Mouse (Mus musculus) layer of hippocampus, postnatal 36 days (tissue): ENCODE measurements at regions not wholly inside any gene's neighbourhood (a gene's known extent, or its start where the extent isn't known, plus 50 kb on each side); places are given as distances from the start of the nearest gene placed in this dataset.
A peak's percentile ranks its signal among the peaks of the same experiment; 100 is the strongest.

Experiments used
- DNase-seq, 2 experiments: peaks; one replicate each; pipeline ENCODE4 v3.0.0; 2022

GRCm38 (mm10) chr13:83216454-83216853 is 287.4 kb upstream of the Mef2c start:
- DNase-seq: no peak

- DNase-seq: no peak
These were observed 251.4 kb upstream of the Mef2c start for GRCm38 (mm10) chr13:83252452-83252851.

DNA sequence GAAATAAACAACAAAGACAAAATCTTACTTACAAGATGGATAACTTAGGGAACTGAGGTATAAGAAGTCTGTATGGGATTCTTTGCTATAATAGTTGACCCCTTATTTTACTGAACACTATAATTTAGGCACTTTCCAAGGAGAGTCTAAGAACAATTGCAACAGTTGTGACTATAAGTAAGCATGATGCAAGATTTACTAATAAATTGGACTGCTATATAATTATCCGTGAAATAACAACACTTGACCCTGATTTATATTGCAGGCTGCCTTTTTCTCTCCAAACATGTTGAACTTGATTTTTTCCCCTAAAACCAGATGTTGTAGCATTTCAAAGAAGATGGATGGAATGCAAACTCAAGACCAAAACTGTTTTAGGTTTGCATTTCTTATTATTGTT is 237.2 kb upstream of the Mef2c start:
- DNase-seq: no peak

GRCm38 (mm10) chr13:83268663-83269062 is 235.2 kb upstream of the Mef2c start:
- DNase-seq: no peak

DNA sequence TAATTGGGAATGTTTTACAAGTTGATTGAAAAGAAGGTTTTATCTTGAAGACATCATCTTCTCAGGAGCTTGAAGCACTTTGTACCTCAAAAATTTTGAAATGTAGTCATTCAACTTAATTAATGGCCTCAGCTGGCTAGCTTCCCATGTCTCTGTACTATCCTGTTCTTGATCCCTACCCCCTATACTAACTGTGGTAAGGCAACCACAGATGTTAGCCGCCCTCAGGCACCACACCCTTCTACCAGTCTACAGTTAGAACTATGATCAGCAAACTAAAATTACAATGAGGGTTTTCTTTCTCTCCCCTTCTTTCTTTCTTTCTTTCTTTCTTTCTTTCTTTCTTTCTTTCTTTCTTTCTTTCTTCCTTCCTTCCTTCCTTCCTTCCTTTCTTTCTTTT is 225.1 kb upstream of the Mef2c start:
- no peak for DNase-seq

DNA sequence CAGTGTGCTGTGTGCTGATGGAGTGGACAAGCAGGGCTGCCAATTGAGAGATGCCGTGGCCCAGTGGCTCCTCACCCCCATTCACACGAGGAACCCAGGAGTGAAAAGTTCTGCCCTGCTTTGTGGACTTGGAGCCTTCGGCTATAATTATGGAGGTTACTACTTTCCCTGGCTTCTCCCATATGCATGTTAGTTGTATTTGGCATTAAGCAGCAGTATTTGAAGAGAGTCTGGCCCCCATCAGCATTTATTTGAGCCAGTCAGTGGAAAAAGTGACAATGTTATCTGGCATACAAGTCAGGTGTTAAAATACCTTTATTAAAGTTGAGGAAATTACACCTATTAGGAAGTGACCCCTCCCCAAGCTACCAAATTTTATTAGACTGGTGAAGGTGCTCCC is 196.1 kb upstream of the Mef2c start:
- DNase-seq: no peak

DNA sequence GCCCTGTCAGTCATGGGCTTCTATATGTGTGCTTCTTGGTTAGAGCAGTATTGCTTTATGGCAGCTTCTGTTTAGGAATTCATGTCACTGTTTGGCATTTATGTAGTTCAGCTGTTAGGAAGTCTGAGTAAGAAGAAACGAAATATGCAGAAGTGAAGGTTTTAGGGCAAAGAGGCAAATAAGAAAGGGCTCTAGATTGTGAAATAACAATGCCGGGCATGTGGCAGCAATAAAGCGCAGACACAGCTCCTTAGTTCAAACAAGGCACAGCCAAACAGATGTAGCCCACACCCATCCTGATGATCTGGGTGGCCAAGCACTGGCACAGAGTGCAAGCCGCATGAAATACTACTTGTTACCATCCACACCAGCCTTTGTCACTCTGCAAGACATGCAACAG is 175.3 kb upstream of the Mef2c start:
- DNase-seq: no peak

DNA sequence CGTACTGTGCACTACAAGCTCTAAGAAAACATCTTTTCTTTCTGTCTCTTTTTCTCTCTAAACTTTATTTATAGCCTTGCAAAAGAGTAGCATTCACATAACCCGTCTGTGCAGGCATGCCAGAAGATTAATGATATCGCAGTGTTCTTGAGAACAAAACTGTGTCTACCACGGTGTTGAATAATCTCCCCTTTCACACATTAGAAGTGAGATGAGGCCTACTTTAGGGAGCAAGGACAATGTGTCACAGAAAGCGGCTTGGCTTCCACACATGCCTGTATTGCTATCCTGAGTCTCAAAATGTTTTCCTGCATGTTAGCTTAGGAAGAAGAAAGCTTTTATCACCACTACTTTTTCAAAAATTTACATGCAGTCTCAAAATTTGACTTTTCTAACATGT is 170.1 kb upstream of the Mef2c start:
- no peak for DNase-seq

- DNase-seq: no peak
These were observed 159.1 kb upstream of the Mef2c start for GRCm38 (mm10) chr13:83344611-83345319.

DNA sequence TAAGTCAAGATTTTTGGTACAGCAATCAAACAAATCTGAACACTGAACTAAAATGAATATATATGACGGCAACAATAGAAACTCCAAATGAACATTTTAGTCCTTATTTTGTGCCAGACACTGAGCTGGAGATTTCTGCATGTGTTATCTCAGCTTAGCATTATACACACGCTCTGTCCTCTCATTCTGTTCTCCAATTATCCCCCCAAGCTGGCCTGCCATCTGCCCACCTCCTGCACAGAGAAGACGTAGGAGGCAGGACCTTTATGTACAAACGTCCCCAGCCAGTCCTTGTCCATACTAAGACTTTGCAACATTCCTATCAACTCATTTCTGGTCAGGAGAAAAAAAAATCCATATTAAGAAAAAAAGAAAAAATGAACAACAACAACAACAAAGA is 148.5 kb upstream of the Mef2c start:
- peak; percentile 21 to 36 for DNase-seq

- DNase-seq: no peak
These were observed 143.3 kb upstream of the Mef2c start for GRCm38 (mm10) chr13:83360529-83360928.

DNA sequence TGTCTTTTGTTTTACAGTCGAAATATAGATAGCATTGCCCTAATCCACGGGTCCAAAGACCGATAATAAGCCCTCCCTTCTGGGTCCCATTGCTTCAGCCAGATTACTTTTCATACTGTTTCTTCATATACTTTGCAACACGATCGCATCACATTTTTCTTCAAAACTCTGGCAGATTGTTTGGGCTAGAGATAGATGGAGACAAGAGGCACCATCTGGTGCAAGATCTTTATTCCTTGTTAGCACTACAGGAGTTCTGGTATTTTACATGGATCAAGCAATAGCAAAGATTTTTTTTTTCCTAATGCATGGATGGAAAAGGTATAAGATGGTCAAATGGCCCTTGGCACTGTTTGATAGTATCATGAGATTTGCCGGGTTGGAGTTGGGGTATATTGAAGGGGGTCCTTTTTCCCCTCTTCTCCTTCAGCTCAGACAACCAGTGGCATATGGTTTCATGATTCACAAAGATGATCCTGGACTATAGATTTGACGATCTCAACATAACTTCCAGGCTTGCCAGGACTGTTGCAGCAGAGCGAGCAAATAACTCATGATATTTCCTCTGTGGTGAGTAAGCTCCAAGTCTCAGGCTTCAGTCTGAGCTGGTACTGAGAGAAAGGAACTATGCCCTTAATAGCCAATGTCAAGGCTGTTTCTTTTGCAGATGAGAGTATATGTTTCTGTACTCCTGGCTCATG is 127.6 kb upstream of the Mef2c start:
- no peak for DNase-seq

DNA sequence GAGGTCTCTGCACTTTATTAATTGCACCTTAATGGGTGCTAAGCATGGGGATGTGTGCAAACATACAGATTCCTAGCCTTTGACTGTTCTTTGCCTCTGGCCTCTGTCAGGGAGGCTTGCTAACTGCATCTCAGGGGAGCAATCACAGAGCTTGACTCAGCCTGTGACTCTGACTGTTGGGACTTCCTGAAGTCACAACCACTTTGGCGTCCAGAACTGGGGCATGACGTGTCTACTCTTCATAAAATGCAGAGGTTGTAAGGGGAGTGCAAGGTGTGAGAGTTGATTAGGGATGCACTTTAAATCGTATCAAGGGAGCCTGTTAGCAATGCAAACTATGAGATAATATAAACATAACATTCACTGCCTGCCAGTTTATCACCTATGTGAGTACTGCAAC is 125.2 kb upstream of the Mef2c start:
- DNase-seq: no peak

- DNase-seq: no peak
These were observed 121.2 kb upstream of the Mef2c start for GRCm38 (mm10) chr13:83382609-83383008.

DNA sequence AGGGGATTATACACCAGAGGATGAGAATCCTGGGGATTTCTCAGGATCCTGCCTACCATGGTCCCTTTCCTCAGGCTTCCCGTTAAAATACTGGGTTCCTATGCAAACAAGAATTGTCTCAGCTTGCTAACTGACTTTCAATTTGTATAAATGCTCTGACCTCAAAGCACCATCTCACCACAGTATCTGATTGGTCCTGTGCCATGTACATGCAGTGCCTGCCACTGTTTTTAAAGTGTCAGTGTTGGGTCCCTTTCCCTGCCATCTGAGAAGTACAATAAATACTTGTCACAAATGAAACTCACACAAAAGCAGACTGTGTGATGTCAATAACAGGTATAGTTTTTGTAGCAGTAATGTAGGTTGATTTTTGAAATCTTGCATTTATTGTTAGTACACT is 109.1 kb upstream of the Mef2c start:
- no peak for DNase-seq

- DNase-seq: no peak
These were observed 104.5 kb upstream of the Mef2c start for GRCm38 (mm10) chr13:83399381-83399780.

- DNase-seq: no peak
These were observed 64.0 kb upstream of the Mef2c start for GRCm38 (mm10) chr13:83439619-83440436.

DNA sequence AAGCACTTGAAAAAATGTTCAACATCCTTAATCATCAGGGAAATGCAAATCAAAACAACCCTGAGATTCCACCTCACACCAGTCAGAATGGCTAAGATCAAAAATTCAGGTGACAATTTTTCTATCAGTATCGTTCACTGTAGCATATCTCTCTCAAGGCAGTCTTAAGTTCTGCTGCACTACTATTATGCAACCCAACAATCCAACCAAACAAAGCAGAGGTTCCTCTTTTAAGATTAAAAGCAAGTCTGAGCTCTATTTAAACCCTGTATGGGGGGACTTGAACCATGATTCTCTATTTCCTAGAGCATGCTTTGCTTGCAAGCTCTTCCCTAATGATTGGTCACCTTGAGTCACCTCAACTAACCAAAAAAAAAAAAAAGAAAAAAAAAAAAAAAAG is 59.6 kb upstream of the Mef2c start:
- no peak for DNase-seq

GRCm38 (mm10) chr13:83450820-83451219 is 53.0 kb upstream of the Mef2c start:
- no peak for DNase-seq

GRCm38 (mm10) chr13:83452987-83453386 is 50.8 kb upstream of the Mef2c start:
- DNase-seq: no peak
